Mouse (Mus musculus) liver, embryonic 14.5 days (tissue): ENCODE data around the gene Cacna1f.

Experiments used
- CTCF ChIP-seq: IDR thresholded peaks from 2 replicates; pipeline ENCODE4 v1.5.1; 2016; ENCODE audit warnings: antibody characterized with exemption, low read depth, control low read depth
- EP300 ChIP-seq: IDR thresholded peaks from 2 replicates; pipeline ENCODE4 v1.6.1; 2016; ENCODE audit warnings: antibody characterized with exemption, low read depth

DNA sequence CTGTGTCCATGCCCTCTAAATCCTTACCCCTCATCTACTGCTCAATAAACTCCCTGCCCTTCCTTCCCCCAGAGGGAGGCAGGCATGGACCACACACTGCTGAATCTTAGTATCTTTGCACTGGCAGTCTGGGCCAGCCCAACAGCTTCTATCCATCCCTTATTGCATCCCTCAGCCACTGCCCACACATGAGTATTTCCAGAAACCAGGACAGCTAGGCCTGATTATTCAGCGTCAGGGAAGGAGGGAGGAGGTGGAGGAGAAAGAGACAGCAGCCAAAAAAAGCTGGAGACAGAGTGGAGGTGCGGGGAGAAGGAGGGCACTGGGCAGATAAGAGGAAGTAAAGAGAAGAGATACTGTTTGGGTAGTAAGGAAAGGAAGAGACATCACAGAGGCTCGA lies 28.2 kb downstream of the Cacna1f start:
- TF ChIP-seq CTCF (no peak), EP300 (no peak)
